In genomic region chr14:102896527-102896926, GRCm38 (mm10) we compare ENCODE assay signal across 18 mouse cellular contexts.
"Had no signal": no experiment of that assay in that cellular context is flagged by ENCODE, and none has a peak within 500 bp of the region (broad histone marks: within the 10 kb centered on the region; RNA-seq: fewer than 3 reads in every experiment).

No protein-coding gene starts in this region.

- H3K27ac ChIP-seq: midbrain, embryonic 10.5 days; midbrain, embryonic 12.5 days; neural tube, embryonic 13.5 days; neural tube, embryonic 15.5 days had no signal

- H3K36me3 ChIP-seq: midbrain, embryonic 10.5 days; midbrain, embryonic 12.5 days; neural tube, embryonic 13.5 days; neural tube, embryonic 15.5 days had no signal

- H3K9me3 ChIP-seq: midbrain, embryonic 10.5 days; midbrain, embryonic 12.5 days; neural tube, embryonic 13.5 days; neural tube, embryonic 15.5 days had no signal

- H3K27me3 ChIP-seq: midbrain, embryonic 12.5 days; neural tube, embryonic 13.5 days; neural tube, embryonic 15.5 days had no signal

- H3K4me3 ChIP-seq: midbrain, embryonic 10.5 days; midbrain, embryonic 12.5 days; myocyte; neural tube, embryonic 13.5 days; neural tube, embryonic 15.5 days had no signal

- DNase-seq: lung, embryonic 14.5 days; lung, postnatal 10 days; lung, postnatal 4 days; midbrain, embryonic 14.5 days; retina, postnatal 1 day; right cerebral cortex, adult 18-20 months; right cerebral cortex, postnatal 25 days; right cerebral cortex, postnatal 4 days; spleen, adult 18-20 months; thymus, adult 18-20 months; thymus, postnatal 14 days; thymus, postnatal 36 days had no signal

- H3K9ac ChIP-seq: lung, embryonic 14.5 days; midbrain, embryonic 12.5 days; neural tube, embryonic 13.5 days; neural tube, embryonic 15.5 days had no signal

- H3K4me2 ChIP-seq: lung, embryonic 14.5 days; midbrain, embryonic 12.5 days; neural tube, embryonic 13.5 days; neural tube, embryonic 15.5 days had no signal

- H3K4me1 ChIP-seq: midbrain, embryonic 10.5 days; midbrain, embryonic 12.5 days; neural tube, embryonic 13.5 days; neural tube, embryonic 15.5 days had no signal

- ATAC-seq: midbrain, embryonic 16.5 days had no signal
